Mouse (Mus musculus) skeletal muscle tissue, adult 2 months (tissue): ENCODE data around the gene Tnk2.
"Not testable (repeated sequence)": the region's sequence is repeated elsewhere in the genome, so short reads cannot be mapped to it uniquely, and the experiment has no call there.

Experiments used
- DNase-seq: peaks from one replicate; pipeline ENCODE4 v3.0.0-alpha.2; 2012; ENCODE audit warnings: low read depth, low spot score

Gene Tnk2

GRCm38 (mm10) chr16:32635314-32635713, 8.4 kb upstream of the Tnk2 start:
- DNase-seq, result no peak

- DNase-seq, result no peak
These were observed 7.3 kb upstream of the Tnk2 start for GRCm38 (mm10) chr16:32636331-32636730.

GRCm38 (mm10) chr16:32636871-32637521, 6.7 kb upstream of the Tnk2 start:
- DNase-seq, result no peak

- DNase-seq, result peak; percentile 72
These were observed 5.2 kb upstream of the Tnk2 start for GRCm38 (mm10) chr16:32638476-32638875.

GRCm38 (mm10) chr16:32640096-32640495, 3.6 kb upstream of the Tnk2 start:
- DNase-seq, result no peak

- DNase-seq, result not testable (repeated sequence)
These were observed 3.0 kb upstream of the Tnk2 start for GRCm38 (mm10) chr16:32640683-32641082.

- no peak for DNase-seq
These were observed 2.0 kb upstream of the Tnk2 start for GRCm38 (mm10) chr16:32641440-32642219.

- no peak for DNase-seq
These were observed 1.4 kb upstream of the Tnk2 start for GRCm38 (mm10) chr16:32642280-32642679.

GRCm38 (mm10) chr16:32644069-32644800, 561 bp downstream of the Tnk2 start:
- no peak for DNase-seq

GRCm38 (mm10) chr16:32644801-32645170, 1.1 kb downstream of the Tnk2 start:
- no peak for DNase-seq

GRCm38 (mm10) chr16:32645361-32645914, 1.8 kb downstream of the Tnk2 start:
- no peak for DNase-seq

- DNase-seq, result no peak
These were observed 2.3 kb downstream of the Tnk2 start for GRCm38 (mm10) chr16:32646014-32646413.

- DNase-seq, result no peak
These were observed 4.0 kb downstream of the Tnk2 start for GRCm38 (mm10) chr16:32647712-32648111.

- DNase-seq, result no peak
These were observed 6.8 kb downstream of the Tnk2 start for GRCm38 (mm10) chr16:32650461-32650860.

GRCm38 (mm10) chr16:32650974-32651618, 7.4 kb downstream of the Tnk2 start:
- DNase-seq, result no peak

- no peak for DNase-seq
These were observed 10.5 kb downstream of the Tnk2 start for GRCm38 (mm10) chr16:32654071-32654733.

GRCm38 (mm10) chr16:32655534-32655933, 11.9 kb downstream of the Tnk2 start:
- DNase-seq, result no peak

- no peak for DNase-seq
These were observed 12.6 kb downstream of the Tnk2 start for GRCm38 (mm10) chr16:32656321-32656720.

GRCm38 (mm10) chr16:32656794-32657193, 13.1 kb downstream of the Tnk2 start:
- DNase-seq, result no peak

GRCm38 (mm10) chr16:32657498-32658250, 14.0 kb downstream of the Tnk2 start:
- peak; percentile 90 for DNase-seq
